Mouse (Mus musculus) embryonic fibroblast, embryonic 13.5 days (primary cell): ENCODE data around the gene Tnk2.

Source experiments
- CTCF ChIP-seq: IDR thresholded peaks from 2 replicates; pipeline ENCODE4 v1.5.1; 2011; ENCODE audit warnings: mild to moderate bottlenecking, control low read depth, low read length, moderate library complexity, borderline replicate concordance; ENCODE audit not compliant: insufficient read depth
- POLR2A ChIP-seq: IDR thresholded peaks from 2 replicates; pipeline ENCODE4 v1.6.1; 2011; ENCODE audit warnings: low read depth, mild to moderate bottlenecking, control low read depth, low read length, moderate library complexity

GRCm38 (mm10) chr16:32705606-32706005 is 61.9 kb downstream of the Tnk2 start:
- TF ChIP-seq CTCF (no peak), POLR2A (no peak)
